Mouse (Mus musculus): Measurements from ENCODE around the gene Xpnpep2. TPM values are rescaled to one million over a fixed set of nuclear protein-coding genes. Genes with fewer than 3 reads are reported as not detected.

The Xpnpep2 gene
- polyA plus RNA-seq (2014; fragmentation: Nextera tagmentation; extraction: Ambion mirVana): 0.25 and 0.28 TPM in 2 replicates

- no peaks in the 10 kb centered on the region for H3K9me3 ChIP-seq (ENCODE audit: control insufficient read depth, low read length)
- H3K27ac ChIP-seq (ENCODE audit: low read depth, low read length): no peak within 1 kb of the TSS
- H3K36me3 ChIP-seq (ENCODE audit: control insufficient read depth, insufficient read depth, low read length): no peaks in the 10 kb centered on the region
- no peaks in the 10 kb centered on the region for H3K27me3 ChIP-seq (ENCODE audit: control insufficient read depth, insufficient read depth, low read length)
- H3K4me1 ChIP-seq (ENCODE audit: control insufficient read depth, insufficient read depth, low read length): no peaks in the 10 kb centered on the region
- 70% methylated on average over 6 of the region's 6 CpGs for WGBS
- ATAC-seq (ENCODE audit: low read depth): no peak
- no peak within 1 kb of the TSS for H3K9ac ChIP-seq (replicated peaks; ENCODE audit: low read depth, low read length)
- H3K4me2 ChIP-seq (ENCODE audit: low read depth, low read length): no peak within 1 kb of the TSS
- H3K4me3 ChIP-seq (ENCODE audit: low read depth, low read length): no peak within 1 kb of the TSS
These were observed at the start of gene Xpnpep2 for GRCm38 (mm10) chrX:48108394-48109315. Gene Xpnpep2, plus strand, starts transcription at chrX:48108725.

GRCm38 (mm10) chrX:48062481-48062880, 46.0 kb upstream of the Xpnpep2 start:
- Histone ChIP-seq H3K9ac (replicated peaks; ENCODE audit: low read depth, low read length) (no peak overlapping the region), H3K36me3 (ENCODE audit: control insufficient read depth, insufficient read depth, low read length) (no peaks in the 10 kb centered on the region), H3K27me3 (ENCODE audit: control insufficient read depth, insufficient read depth, low read length) (no peaks in the 10 kb centered on the region), H3K4me1 (ENCODE audit: control insufficient read depth, insufficient read depth, low read length) (no peaks in the 10 kb centered on the region), H3K4me3 (ENCODE audit: low read depth, low read length) (no peak overlapping the region), H3K27ac (ENCODE audit: low read depth, low read length) (no peak overlapping the region), H3K4me2 (ENCODE audit: low read depth, low read length) (no peak overlapping the region), H3K9me3 (ENCODE audit: control insufficient read depth, low read length) (no peaks in the 10 kb centered on the region)
- no peak for ATAC-seq (ENCODE audit: low read depth)
- 66% methylated on average over 3 of the region's 4 CpGs for WGBS

- 23% methylated on average over 5 of the region's 5 CpGs for WGBS
- Histone ChIP-seq H3K27ac (ENCODE audit: low read depth, low read length) (no peak overlapping the region), H3K36me3 (ENCODE audit: control insufficient read depth, insufficient read depth, low read length) (no peaks in the 10 kb centered on the region), H3K4me2 (ENCODE audit: low read depth, low read length) (no peak overlapping the region), H3K27me3 (ENCODE audit: control insufficient read depth, insufficient read depth, low read length) (no peaks in the 10 kb centered on the region), H3K4me3 (ENCODE audit: low read depth, low read length) (no peak overlapping the region), H3K4me1 (ENCODE audit: control insufficient read depth, insufficient read depth, low read length) (no peaks in the 10 kb centered on the region), H3K9me3 (ENCODE audit: control insufficient read depth, low read length) (no peaks in the 10 kb centered on the region), H3K9ac (replicated peaks; ENCODE audit: low read depth, low read length) (no peak overlapping the region)
- no peak for ATAC-seq (ENCODE audit: low read depth)
These were observed 44.2 kb upstream of the Xpnpep2 start for GRCm38 (mm10) chrX:48064166-48064853.

- no peak for ATAC-seq (ENCODE audit: low read depth)
- Histone ChIP-seq H3K9ac (replicated peaks; ENCODE audit: low read depth, low read length) (no peak overlapping the region), H3K4me2 (ENCODE audit: low read depth, low read length) (no peak overlapping the region), H3K36me3 (ENCODE audit: control insufficient read depth, insufficient read depth, low read length) (no peaks in the 10 kb centered on the region), H3K27ac (ENCODE audit: low read depth, low read length) (no peak overlapping the region), H3K4me3 (ENCODE audit: low read depth, low read length) (no peak overlapping the region), H3K4me1 (ENCODE audit: control insufficient read depth, insufficient read depth, low read length) (no peaks in the 10 kb centered on the region), H3K27me3 (ENCODE audit: control insufficient read depth, insufficient read depth, low read length) (no peaks in the 10 kb centered on the region), H3K9me3 (ENCODE audit: control insufficient read depth, low read length) (no peaks in the 10 kb centered on the region)
- WGBS: 79% methylated on average over 3 of the region's 3 CpGs
These were observed 41.6 kb upstream of the Xpnpep2 start for GRCm38 (mm10) chrX:48066891-48067290.

GRCm38 (mm10) chrX:48071961-48072360, 36.6 kb upstream of the Xpnpep2 start:
- no peak overlapping the region for H3K4me2 ChIP-seq (ENCODE audit: low read depth, low read length)
- no peak overlapping the region for H3K4me3 ChIP-seq (ENCODE audit: low read depth, low read length)
- WGBS: 34% methylated on average over 3 of the region's 3 CpGs
- no peaks in the 10 kb centered on the region for H3K36me3 ChIP-seq (ENCODE audit: control insufficient read depth, insufficient read depth, low read length)
- no peaks in the 10 kb centered on the region for H3K9me3 ChIP-seq (ENCODE audit: control insufficient read depth, low read length)
- H3K27me3 ChIP-seq (ENCODE audit: control insufficient read depth, insufficient read depth, low read length): no peaks in the 10 kb centered on the region
- no peak overlapping the region for H3K27ac ChIP-seq (ENCODE audit: low read depth, low read length)
- H3K9ac ChIP-seq (replicated peaks; ENCODE audit: low read depth, low read length): no peak overlapping the region
- H3K4me1 ChIP-seq (ENCODE audit: control insufficient read depth, insufficient read depth, low read length): no peaks in the 10 kb centered on the region
- ATAC-seq (ENCODE audit: low read depth): no peak

- H3K9me3 ChIP-seq (ENCODE audit: control insufficient read depth, low read length): no peaks in the 10 kb centered on the region
- no peak overlapping the region for H3K9ac ChIP-seq (replicated peaks; ENCODE audit: low read depth, low read length)
- no peak overlapping the region for H3K27ac ChIP-seq (ENCODE audit: low read depth, low read length)
- no peak overlapping the region for H3K4me2 ChIP-seq (ENCODE audit: low read depth, low read length)
- H3K4me3 ChIP-seq (ENCODE audit: low read depth, low read length): no peak overlapping the region
- ATAC-seq (ENCODE audit: low read depth): no peak
- no peaks in the 10 kb centered on the region for H3K4me1 ChIP-seq (ENCODE audit: control insufficient read depth, insufficient read depth, low read length)
- WGBS: 28% methylated on average over 5 of the region's 5 CpGs
- no peaks in the 10 kb centered on the region for H3K36me3 ChIP-seq (ENCODE audit: control insufficient read depth, insufficient read depth, low read length)
- H3K27me3 ChIP-seq (ENCODE audit: control insufficient read depth, insufficient read depth, low read length): no peaks in the 10 kb centered on the region
These were observed 36.1 kb upstream of the Xpnpep2 start for GRCm38 (mm10) chrX:48072401-48072800.

GRCm38 (mm10) chrX:48074691-48075090, 33.8 kb upstream of the Xpnpep2 start:
- H3K4me2 ChIP-seq (ENCODE audit: low read depth, low read length): no peak overlapping the region
- H3K9ac ChIP-seq (replicated peaks; ENCODE audit: low read depth, low read length): no peak overlapping the region
- H3K9me3 ChIP-seq (ENCODE audit: control insufficient read depth, low read length): no peaks in the 10 kb centered on the region
- H3K4me3 ChIP-seq (ENCODE audit: low read depth, low read length): no peak overlapping the region
- ATAC-seq (ENCODE audit: low read depth): no peak
- H3K36me3 ChIP-seq (ENCODE audit: control insufficient read depth, insufficient read depth, low read length): no peaks in the 10 kb centered on the region
- WGBS: 87% methylated on average over 3 of the region's 3 CpGs
- no peak overlapping the region for H3K27ac ChIP-seq (ENCODE audit: low read depth, low read length)
- no peaks in the 10 kb centered on the region for H3K27me3 ChIP-seq (ENCODE audit: control insufficient read depth, insufficient read depth, low read length)
- no peaks in the 10 kb centered on the region for H3K4me1 ChIP-seq (ENCODE audit: control insufficient read depth, insufficient read depth, low read length)

GRCm38 (mm10) chrX:48076806-48077425, 31.6 kb upstream of the Xpnpep2 start:
- ATAC-seq (ENCODE audit: low read depth): no peak
- Histone ChIP-seq H3K9ac (replicated peaks; ENCODE audit: low read depth, low read length) (no peak overlapping the region), H3K9me3 (ENCODE audit: control insufficient read depth, low read length) (no peaks in the 10 kb centered on the region), H3K4me3 (ENCODE audit: low read depth, low read length) (no peak overlapping the region), H3K4me2 (ENCODE audit: low read depth, low read length) (no peak overlapping the region), H3K4me1 (ENCODE audit: control insufficient read depth, insufficient read depth, low read length) (no peaks in the 10 kb centered on the region), H3K27ac (ENCODE audit: low read depth, low read length) (no peak overlapping the region), H3K27me3 (ENCODE audit: control insufficient read depth, insufficient read depth, low read length) (no peaks in the 10 kb centered on the region), H3K36me3 (ENCODE audit: control insufficient read depth, insufficient read depth, low read length) (no peaks in the 10 kb centered on the region)
- 88% methylated on average over 4 of the region's 4 CpGs for WGBS

GRCm38 (mm10) chrX:48082364-48082763, 26.2 kb upstream of the Xpnpep2 start:
- no peaks in the 10 kb centered on the region for H3K4me1 ChIP-seq (ENCODE audit: control insufficient read depth, insufficient read depth, low read length)
- no peak for ATAC-seq (ENCODE audit: low read depth)
- H3K4me3 ChIP-seq (ENCODE audit: low read depth, low read length): no peak overlapping the region
- WGBS: 79% methylated on average over 5 of the region's 5 CpGs
- H3K9me3 ChIP-seq (ENCODE audit: control insufficient read depth, low read length): no peaks in the 10 kb centered on the region
- no peak overlapping the region for H3K4me2 ChIP-seq (ENCODE audit: low read depth, low read length)
- H3K9ac ChIP-seq (replicated peaks; ENCODE audit: low read depth, low read length): no peak overlapping the region
- no peaks in the 10 kb centered on the region for H3K27me3 ChIP-seq (ENCODE audit: control insufficient read depth, insufficient read depth, low read length)
- H3K36me3 ChIP-seq (ENCODE audit: control insufficient read depth, insufficient read depth, low read length): no peaks in the 10 kb centered on the region
- no peak overlapping the region for H3K27ac ChIP-seq (ENCODE audit: low read depth, low read length)

Measured in neural tube, embryonic 14.5 days (tissue).